In the genomic region with DNA sequence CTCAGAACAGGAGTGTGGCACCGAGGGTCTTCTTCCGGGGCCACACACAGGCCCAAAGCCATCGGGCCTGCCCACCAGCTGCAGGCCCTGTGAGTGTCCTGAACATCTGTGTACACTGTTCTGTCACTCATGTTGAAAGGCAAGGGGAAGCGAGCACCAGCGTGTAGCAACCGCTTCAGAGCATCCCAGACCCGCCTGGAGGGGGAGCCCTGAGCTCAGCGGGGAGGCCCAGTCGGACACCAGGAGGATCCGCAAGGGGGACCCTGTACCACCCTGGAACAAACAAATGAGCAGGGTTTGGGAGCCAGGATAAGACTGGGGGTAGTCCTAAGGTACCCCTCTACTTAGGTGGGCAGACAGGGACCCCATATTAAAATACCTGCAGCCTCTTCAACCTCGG, we compare ENCODE assay signal across 9 mouse cellular contexts. TPM values are rescaled to one million over a fixed set of nuclear protein-coding genes. Genes with fewer than 3 reads are reported as not detected.
A peak's percentile ranks its signal among the peaks of the same experiment; 100 is the strongest.
DNase-seq lines count a peak whose midpoint lies in the region; ATAC-seq and TF ChIP-seq lines count a peak whose summit lies in the region.
"Had no signal": no experiment of that assay in that cellular context is flagged by ENCODE, and none has a peak within 500 bp of the region (broad histone marks: within the 10 kb centered on the region; RNA-seq: fewer than 3 reads in every experiment).

No protein-coding gene starts in this region.

- H3K4me2 ChIP-seq in intestine, postnatal 0 days (replicated peaks; ENCODE audit: low read depth) = no peak overlapping the region
- H3K4me2 ChIP-seq in intestine, embryonic 15.5 days (replicated peaks) = no peak overlapping the region
- H3K4me2 ChIP-seq in forebrain, embryonic 15.5 days (replicated peaks) = no peak overlapping the region
- H3K4me2 ChIP-seq: liver, embryonic 15.5 days had no signal

- TF ChIP-seq CTCF in intestine, postnatal 0 days (IDR thresholded peaks at IDR 0.05; ENCODE audit: low read depth) = peak; percentile 64
- no peak for TF ChIP-seq CTCF in thymus, adult 2 months (IDR thresholded peaks at IDR 0.05; ENCODE audit: borderline replicate concordance, control insufficient read depth, extremely low read depth, insufficient read depth, low read length, poor library complexity)

- no peaks in the 10 kb centered on the region for H3K4me1 ChIP-seq in intestine, postnatal 0 days (replicated peaks; ENCODE audit: control insufficient read depth, insufficient read depth, low read length)
- H3K4me1 ChIP-seq in intestine, embryonic 15.5 days (replicated peaks) = peaks cover 3% of the 10 kb centered on the region; the same call in 1 of the 2 replicates
- no peaks in the 10 kb centered on the region for H3K4me1 ChIP-seq in thymus, adult 2 months (replicated peaks; ENCODE audit: control insufficient read depth, insufficient read depth, low read length)
- 0 out of 2 replicates have a peak, but pooled peaks cover under 1% of the 10 kb centered on the region for H3K4me1 ChIP-seq in forebrain, embryonic 15.5 days
- H3K4me1 ChIP-seq: liver, embryonic 15.5 days had no signal

- H3K36me3 ChIP-seq in intestine, postnatal 0 days (ENCODE audit: control insufficient read depth, insufficient read depth) = no peaks in the 10 kb centered on the region
- no peaks in the 10 kb centered on the region for H3K36me3 ChIP-seq in intestine, embryonic 15.5 days
- H3K36me3 ChIP-seq in thymus, adult 2 months (ENCODE audit: control insufficient read depth, insufficient read depth, low read length) = no peaks in the 10 kb centered on the region
- H3K36me3 ChIP-seq in forebrain, embryonic 15.5 days = no peaks in the 10 kb centered on the region
- H3K36me3 ChIP-seq: liver, embryonic 15.5 days had no signal

- no peak overlapping the region for H3K9ac ChIP-seq in intestine, postnatal 0 days (ENCODE audit: low read depth, low read length)
- no peak overlapping the region for H3K9ac ChIP-seq in intestine, embryonic 15.5 days
- H3K9ac ChIP-seq in forebrain, embryonic 15.5 days (replicated peaks) = no peak overlapping the region
- H3K9ac ChIP-seq: liver, embryonic 15.5 days had no signal

- no peaks in the 10 kb centered on the region for H3K9me3 ChIP-seq in intestine, postnatal 0 days (ENCODE audit: control insufficient read depth)
- no peaks in the 10 kb centered on the region for H3K9me3 ChIP-seq in intestine, embryonic 15.5 days
- no peaks in the 10 kb centered on the region for H3K9me3 ChIP-seq in forebrain, embryonic 15.5 days
- H3K9me3 ChIP-seq: liver, embryonic 15.5 days had no signal

- whole genome bisulfite sequencing in intestine, postnatal 0 days = 34% methylated on average over 11 of the region's 11 CpGs
- 36% methylated on average over 11 of the region's 11 CpGs for WGBS in intestine, embryonic 15.5 days
- 31% methylated on average over 11 of the region's 11 CpGs for WGBS in thymus, adult 2 months
- WGBS in forebrain, embryonic 15.5 days = 41% methylated on average over 11 of the region's 11 CpGs

- no peaks in the 10 kb centered on the region; the same call in 1 of the 2 replicates for H3K27me3 ChIP-seq in intestine, postnatal 0 days (replicated peaks; ENCODE audit: control insufficient read depth, insufficient read depth, low read length)
- no peaks in the 10 kb centered on the region for H3K27me3 ChIP-seq in intestine, embryonic 15.5 days (replicated peaks)
- no peaks in the 10 kb centered on the region for H3K27me3 ChIP-seq in thymus, adult 2 months (ENCODE audit: control insufficient read depth, insufficient read depth, low read length)
- H3K27me3 ChIP-seq in forebrain, embryonic 15.5 days = no peaks in the 10 kb centered on the region
- H3K27me3 ChIP-seq: liver, embryonic 15.5 days had no signal

- no peak overlapping the region for H3K4me3 ChIP-seq in intestine, postnatal 0 days (ENCODE audit: low read depth, low read length)
- H3K4me3 ChIP-seq in intestine, embryonic 15.5 days (replicated peaks) = no peak overlapping the region
- H3K4me3 ChIP-seq in thymus, adult 2 months (ENCODE audit: control insufficient read depth, insufficient read depth, low read length) = no peak overlapping the region
- no peak overlapping the region for H3K4me3 ChIP-seq in forebrain, embryonic 15.5 days
- H3K4me3 ChIP-seq: liver, embryonic 15.5 days had no signal

- TF ChIP-seq POLR2A in thymus, adult 2 months (IDR thresholded peaks at IDR 0.05; ENCODE audit: control insufficient read depth, extremely low read depth, insufficient read depth, low read length, poor library complexity) = no peak

- intact Hi-C loops in heart, postnatal 25 days (cut with DNase I) = loop anchor here (5.0 kb wide), 1 partner anchor 119 kb away; no protein-coding TSS in a partner anchor

- ATAC-seq in intestine, postnatal 0 days = no peak
- ATAC-seq in intestine, embryonic 15.5 days = no peak
- ATAC-seq in forebrain, embryonic 15.5 days (replicated peaks) = peak; percentile 24; the same call in 1 of the 2 replicates

- DNase-seq in thymus, adult 2 months = peak; percentile 23
- DNase-seq in thymus, adult 18-20 months = no peak
- peak; percentile 19 for DNase-seq in thymus, postnatal 25 days
- no peak for DNase-seq in cerebellum, postnatal 36 days
- no peak for DNase-seq in heart, postnatal 25 days (ENCODE audit: low spot score)

- H3K27ac ChIP-seq in intestine, postnatal 0 days (ENCODE audit: low read depth, low read length) = no peak overlapping the region
- H3K27ac ChIP-seq in intestine, embryonic 15.5 days = no peak overlapping the region
- H3K27ac ChIP-seq in thymus, adult 2 months (ENCODE audit: control insufficient read depth, insufficient read depth, low read length) = no peak overlapping the region
- H3K27ac ChIP-seq in forebrain, embryonic 15.5 days (replicated peaks) = no peak overlapping the region
- H3K27ac ChIP-seq: liver, embryonic 15.5 days had no signal

RNA-seq across cellular contexts. Expression of gene A530016L24Rik, which starts 9.4 kb away (rescaled TPM):
- polyA plus RNA-seq in intestine, postnatal 0 days (2015; fragmentation: Nextera tagmentation; extraction: Ambion mirVana) = 0.07 and 0.22 TPM in 2 replicates
- polyA plus RNA-seq in intestine, embryonic 15.5 days (2015; fragmentation: Nextera tagmentation; extraction: Ambion mirVana) = 0.30 and 0.36 TPM in 2 replicates
- polyA plus RNA-seq in thymus, adult 2 months (2012; rRNA removed) = 13.6 and 14.5 TPM in 2 replicates
- polyA plus RNA-seq in forebrain, embryonic 15.5 days (2015; fragmentation: Nextera tagmentation; extraction: Ambion mirVana) = 0.14 and 0.22 TPM in 2 replicates
- total RNA-seq in heart, postnatal 25 days (2021) = 10 to 100 TPM; 24.6 to 26.9 TPM
- polyA plus RNA-seq: liver, embryonic 15.5 days had no signal

RNA-seq across cellular contexts. Expression of gene Tmem179, which starts 17.9 kb away (rescaled TPM):
- 1.8 and 1.9 TPM in 2 replicates for polyA plus RNA-seq in intestine, postnatal 0 days (2015; fragmentation: Nextera tagmentation; extraction: Ambion mirVana)
- 2.4 and 3.2 TPM in 2 replicates for polyA plus RNA-seq in intestine, embryonic 15.5 days (2015; fragmentation: Nextera tagmentation; extraction: Ambion mirVana)
- 0.04 and 0.05 TPM in 2 replicates for polyA plus RNA-seq in thymus, adult 2 months (2012; rRNA removed)
- 48.4 and 51.6 TPM in 2 replicates for polyA plus RNA-seq in forebrain, embryonic 15.5 days (2015; fragmentation: Nextera tagmentation; extraction: Ambion mirVana)
- total RNA-seq in heart, postnatal 25 days (2021) = not detected

Comparison
In these comparisons a context has a peak if more than half of its experiments do, and no peak if none do; other contexts are left out.
1. DNase-seq: peak in thymus, adult 2 months (single experiment) and thymus, postnatal 25 days (single experiment); none in thymus, adult 18-20 months (0 of 2), cerebellum, postnatal 36 days (0 of 2) and heart, postnatal 25 days (single experiment).
2. RNA of gene A530016L24Rik, which starts 9.4 kb away (polyA plus RNA-seq): 13.6 to 14.5 TPM in thymus, adult 2 months; 0.30 to 0.36 TPM in intestine, embryonic 15.5 days, 0.14 to 0.22 TPM in forebrain, embryonic 15.5 days and 0.07 to 0.22 TPM in intestine, postnatal 0 days; every median in the first group is over 10 times any median in the second.
3. RNA of gene Tmem179, which starts 17.9 kb away (polyA plus RNA-seq): 48.4 to 51.6 TPM in forebrain, embryonic 15.5 days; 2.4 to 3.2 TPM in intestine, embryonic 15.5 days, 1.8 to 1.9 TPM in intestine, postnatal 0 days and 0.04 to 0.05 TPM in thymus, adult 2 months; every median in the first group is over 10 times any median in the second.